Mouse (Mus musculus): ENCODE results near the gene Socs2. TPM values are rescaled to one million over a fixed set of nuclear protein-coding genes. Genes with fewer than 3 reads are reported as not detected.
A peak's percentile ranks its signal among the peaks of the same experiment; 100 is the strongest.

The Socs2 gene
- polyA plus RNA-seq, 1 experiment: 0.74 TPM

GRCm38 (mm10) chr10:95426207-95427115 is 9.5 kb upstream of the Socs2 start:
- no peak overlapping the region for H3K27ac ChIP-seq (ENCODE audit: insufficient read depth, low read depth, low read length)

GRCm38 (mm10) chr10:95422681-95423080 is 5.7 kb upstream of the Socs2 start:
- Histone ChIP-seq H3K4me1 (ENCODE audit: control insufficient read depth, insufficient read depth, low read length) (no peaks in the 10 kb centered on the region), H3K4me3 (ENCODE audit: insufficient read depth, low read length) (no peak overlapping the region), H3K27ac (ENCODE audit: insufficient read depth, low read depth, low read length) (no peak overlapping the region)
- no peak for TF ChIP-seq POLR2A (IDR thresholded peaks at IDR 0.05; ENCODE audit: borderline replicate concordance, low read depth, low read length)
- no peak for TF ChIP-seq CTCF (IDR thresholded peaks at IDR 0.05; ENCODE audit: low read depth, low read length)

More at GRCm38 (mm10) chr10:95426207-95427115, 9.5 kb upstream of the Socs2 start:
- Histone ChIP-seq H3K4me3 (ENCODE audit: insufficient read depth, low read length) (no peak overlapping the region), H3K4me1 (ENCODE audit: control insufficient read depth, insufficient read depth, low read length) (no peaks in the 10 kb centered on the region)
- TF ChIP-seq POLR2A (IDR thresholded peaks at IDR 0.05; ENCODE audit: borderline replicate concordance, low read depth, low read length): no peak

GRCm38 (mm10) chr10:95420284-95420683 is 3.3 kb upstream of the Socs2 start:
- no peak for TF ChIP-seq CTCF (IDR thresholded peaks at IDR 0.05; ENCODE audit: low read depth, low read length)
- H3K27ac ChIP-seq (ENCODE audit: insufficient read depth, low read depth, low read length): no peak overlapping the region
- H3K4me3 ChIP-seq (ENCODE audit: insufficient read depth, low read length): no peak overlapping the region
- peaks cover under 1% of the 10 kb centered on the region; the same call in 1 of the 2 replicates for H3K4me1 ChIP-seq (ENCODE audit: control insufficient read depth, insufficient read depth, low read length)

GRCm38 (mm10) chr10:95419726-95420125 is 2.7 kb upstream of the Socs2 start:
- Histone ChIP-seq H3K4me1 (ENCODE audit: control insufficient read depth, insufficient read depth, low read length) (peaks cover 3% of the 10 kb centered on the region; the same call in 1 of the 2 replicates), H3K4me3 (ENCODE audit: insufficient read depth, low read length) (no peak overlapping the region), H3K27ac (ENCODE audit: insufficient read depth, low read depth, low read length) (no peak overlapping the region)
- no peak for TF ChIP-seq POLR2A (IDR thresholded peaks at IDR 0.05; ENCODE audit: borderline replicate concordance, low read depth, low read length)
- no peak for TF ChIP-seq CTCF (IDR thresholded peaks at IDR 0.05; ENCODE audit: low read depth, low read length)

- TF ChIP-seq POLR2A (IDR thresholded peaks at IDR 0.05; ENCODE audit: borderline replicate concordance, low read depth, low read length): no peak
- TF ChIP-seq CTCF (IDR thresholded peaks at IDR 0.05; ENCODE audit: low read depth, low read length): no peak
- Histone ChIP-seq H3K4me1 (ENCODE audit: control insufficient read depth, insufficient read depth, low read length) (peaks cover 3% of the 10 kb centered on the region; the same call in 1 of the 2 replicates), H3K27ac (ENCODE audit: insufficient read depth, low read depth, low read length) (no peak overlapping the region), H3K4me3 (ENCODE audit: insufficient read depth, low read length) (no peak overlapping the region)
These were observed 1.7 kb upstream of the Socs2 start for GRCm38 (mm10) chr10:95418631-95419030.

- Histone ChIP-seq H3K4me3 (ENCODE audit: insufficient read depth, low read length) (peak overlapping the region; percentile 64), H3K27ac (ENCODE audit: insufficient read depth, low read depth, low read length) (no peak overlapping the region), H3K4me1 (ENCODE audit: control insufficient read depth, insufficient read depth, low read length) (peaks cover 3% of the 10 kb centered on the region; the same call in 1 of the 2 replicates)
- TF ChIP-seq CTCF (IDR thresholded peaks at IDR 0.05; ENCODE audit: low read depth, low read length): peak; percentile 88
- no peak for TF ChIP-seq POLR2A (IDR thresholded peaks at IDR 0.05; ENCODE audit: borderline replicate concordance, low read depth, low read length)
These were observed 686 bp upstream of the Socs2 start for GRCm38 (mm10) chr10:95417496-95418236.

GRCm38 (mm10) chr10:95416361-95416684 is 657 bp downstream of the Socs2 start:
- TF ChIP-seq POLR2A (IDR thresholded peaks at IDR 0.05; ENCODE audit: borderline replicate concordance, low read depth, low read length) (no peak), CTCF (IDR thresholded peaks at IDR 0.05; ENCODE audit: low read depth, low read length) (no peak)
- Histone ChIP-seq H3K27ac (ENCODE audit: insufficient read depth, low read depth, low read length) (no peak overlapping the region), H3K4me3 (ENCODE audit: insufficient read depth, low read length) (peak overlapping the region; percentile 64), H3K4me1 (ENCODE audit: control insufficient read depth, insufficient read depth, low read length) (peaks cover 3% of the 10 kb centered on the region; the same call in 1 of the 2 replicates)

GRCm38 (mm10) chr10:95415533-95416360 is 1.2 kb downstream of the Socs2 start:
- Histone ChIP-seq H3K4me1 (ENCODE audit: control insufficient read depth, insufficient read depth, low read length) (peaks cover 3% of the 10 kb centered on the region; the same call in 1 of the 2 replicates), H3K27ac (ENCODE audit: insufficient read depth, low read depth, low read length) (no peak overlapping the region), H3K4me3 (ENCODE audit: insufficient read depth, low read length) (peak overlapping the region; percentile 64; the same call in 1 of the 2 replicates)
- no peak for TF ChIP-seq CTCF (IDR thresholded peaks at IDR 0.05; ENCODE audit: low read depth, low read length)
- TF ChIP-seq POLR2A (IDR thresholded peaks at IDR 0.05; ENCODE audit: borderline replicate concordance, low read depth, low read length): no peak

- Histone ChIP-seq H3K4me1 (ENCODE audit: control insufficient read depth, insufficient read depth, low read length) (peaks cover 3% of the 10 kb centered on the region; the same call in 1 of the 2 replicates), H3K27ac (ENCODE audit: insufficient read depth, low read depth, low read length) (no peak overlapping the region), H3K4me3 (ENCODE audit: insufficient read depth, low read length) (peak overlapping the region; percentile 27)
- TF ChIP-seq POLR2A (IDR thresholded peaks at IDR 0.05; ENCODE audit: borderline replicate concordance, low read depth, low read length): no peak
- no peak for TF ChIP-seq CTCF (IDR thresholded peaks at IDR 0.05; ENCODE audit: low read depth, low read length)
These were observed 1.8 kb downstream of the Socs2 start for GRCm38 (mm10) chr10:95415159-95415532.
